Mouse (Mus musculus) CH12F3 (cell line): Measurements from ENCODE around the gene Gpatch1.

ENCODE experiments used
- in situ Hi-C: fragments of 300-500 bp; cut with MboI; formaldehyde crosslinking; loops from 2 replicates; pipeline ENCODE4 v1.14.3; 2020; ENCODE audit warnings: low sequenced_read_pairs

The Gpatch1 gene

DNA sequence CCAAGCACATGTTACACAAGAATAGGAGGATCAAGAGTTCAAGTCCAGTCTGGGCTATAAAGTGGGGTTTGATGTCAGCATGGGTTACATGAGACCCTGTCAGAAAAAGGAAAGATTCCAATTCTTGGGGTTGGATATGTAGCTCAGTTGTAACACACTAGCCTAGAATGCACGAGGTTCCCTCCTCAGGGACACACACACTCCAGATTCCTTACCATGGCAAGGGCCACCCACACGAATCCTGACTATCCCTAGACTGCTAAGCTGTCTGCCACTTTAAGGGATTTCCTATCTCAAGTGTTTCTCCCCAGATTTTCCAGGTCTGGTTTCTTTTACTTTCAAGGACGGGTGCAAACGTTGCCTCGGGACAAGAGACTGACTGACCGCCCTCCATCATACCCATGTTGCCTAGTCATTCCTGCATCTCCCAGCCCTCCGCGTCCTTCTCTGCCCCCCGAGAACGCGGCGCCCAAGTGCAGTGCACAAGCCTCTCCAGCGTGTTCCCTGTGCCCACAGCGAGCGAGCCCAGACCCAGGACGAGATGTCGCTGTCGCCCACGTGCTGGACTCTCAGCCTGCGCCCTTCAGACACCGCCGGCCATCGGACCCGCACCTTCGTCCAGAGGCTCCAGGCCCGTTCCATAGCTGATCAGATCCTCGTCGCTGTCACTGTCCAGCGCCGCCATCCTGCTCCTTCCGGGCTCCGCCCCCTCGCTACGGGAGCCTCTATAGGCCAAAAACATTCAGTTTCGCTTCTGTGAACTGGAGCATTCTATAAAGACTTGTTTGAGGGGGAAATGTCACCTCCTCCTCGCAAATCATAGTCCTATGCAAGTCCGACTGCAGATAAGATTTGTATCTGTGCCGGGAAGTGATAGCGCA lies at the start of gene Gpatch1:
Gene Gpatch1, minus strand, starts transcription at position 712 of the 881 bp plus-strand sequence.
- in situ Hi-C loops = no loop called here

- in situ Hi-C loops = no loop called here
These were observed 47.1 kb upstream of the Gpatch1 start for GRCm38 (mm10) chr7:35365161-35365910.

DNA sequence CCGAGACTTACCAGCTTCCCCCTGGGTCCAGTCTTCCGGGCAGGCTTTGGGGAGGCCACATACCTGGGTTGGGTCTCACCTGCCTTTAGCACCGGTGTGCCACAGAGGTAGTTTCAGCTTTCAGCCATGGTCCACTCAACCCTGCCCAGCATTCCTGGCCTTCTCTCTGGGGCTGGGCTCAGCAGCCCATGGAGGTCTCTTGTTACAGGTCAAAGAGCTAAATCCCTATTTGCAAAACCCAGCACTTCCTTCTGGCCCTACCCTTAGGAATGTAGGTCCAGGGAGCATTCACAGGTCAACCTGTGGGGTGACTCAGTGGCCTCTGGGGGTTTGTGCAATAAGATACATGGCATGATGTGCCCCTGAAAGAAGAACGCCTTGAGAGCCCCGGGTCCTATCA lies 44.6 kb upstream of the Gpatch1 start:
- in situ Hi-C loops = no loop called here

GRCm38 (mm10) chr7:35362253-35362652 lies 44.0 kb upstream of the Gpatch1 start:
- in situ Hi-C loops = no loop called here

GRCm38 (mm10) chr7:35357621-35358020 lies 39.4 kb upstream of the Gpatch1 start:
- in situ Hi-C loops = no loop called here

GRCm38 (mm10) chr7:35355303-35355872 lies 37.1 kb upstream of the Gpatch1 start:
- in situ Hi-C loops = no loop called here

DNA sequence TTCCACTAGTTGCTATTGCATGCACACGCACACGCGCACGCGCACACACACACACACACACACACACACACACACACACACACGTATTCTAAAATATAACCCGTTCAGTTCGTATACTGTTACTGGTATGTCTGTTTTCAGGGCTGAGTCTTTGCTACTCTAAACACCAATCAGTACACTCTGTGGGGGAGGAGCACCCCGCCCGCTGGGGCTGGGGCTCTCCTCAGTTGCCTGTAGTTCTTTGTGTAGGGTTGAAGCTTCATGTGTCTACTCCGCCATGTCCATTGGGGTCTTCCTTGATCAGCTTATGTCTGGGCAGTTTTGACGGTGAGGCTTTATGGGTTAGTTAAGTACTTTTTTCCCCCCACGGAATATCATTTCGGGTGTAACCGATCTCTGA lies 35.1 kb upstream of the Gpatch1 start:
- in situ Hi-C loops = no loop called here

GRCm38 (mm10) chr7:35351155-35351554 lies 32.9 kb upstream of the Gpatch1 start:
- in situ Hi-C loops = no loop called here

GRCm38 (mm10) chr7:35349886-35350684 lies 31.8 kb upstream of the Gpatch1 start:
- in situ Hi-C loops = no loop called here

DNA sequence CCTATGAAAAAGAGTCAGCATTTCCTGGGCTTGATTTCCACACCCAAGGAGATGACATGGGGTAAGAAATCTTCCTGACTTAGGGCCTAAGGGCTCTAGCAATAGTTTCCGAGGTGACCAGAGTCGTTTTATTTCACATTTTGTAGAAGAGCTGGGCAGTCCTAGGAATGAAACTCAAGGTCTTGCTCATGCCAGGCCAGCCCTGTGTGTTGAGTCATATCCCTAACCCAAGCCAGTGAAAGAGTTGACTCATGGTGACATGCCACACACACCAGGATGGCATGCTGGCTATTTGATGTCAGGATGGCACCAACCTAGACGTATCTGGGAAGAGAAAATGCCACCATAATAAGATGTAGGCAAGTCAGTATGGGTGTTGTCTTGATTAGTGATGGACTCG lies 30.8 kb upstream of the Gpatch1 start:
- in situ Hi-C loops = no loop called here

- in situ Hi-C loops = no loop called here
These were observed 29.9 kb upstream of the Gpatch1 start for GRCm38 (mm10) chr7:35347918-35348700.

DNA sequence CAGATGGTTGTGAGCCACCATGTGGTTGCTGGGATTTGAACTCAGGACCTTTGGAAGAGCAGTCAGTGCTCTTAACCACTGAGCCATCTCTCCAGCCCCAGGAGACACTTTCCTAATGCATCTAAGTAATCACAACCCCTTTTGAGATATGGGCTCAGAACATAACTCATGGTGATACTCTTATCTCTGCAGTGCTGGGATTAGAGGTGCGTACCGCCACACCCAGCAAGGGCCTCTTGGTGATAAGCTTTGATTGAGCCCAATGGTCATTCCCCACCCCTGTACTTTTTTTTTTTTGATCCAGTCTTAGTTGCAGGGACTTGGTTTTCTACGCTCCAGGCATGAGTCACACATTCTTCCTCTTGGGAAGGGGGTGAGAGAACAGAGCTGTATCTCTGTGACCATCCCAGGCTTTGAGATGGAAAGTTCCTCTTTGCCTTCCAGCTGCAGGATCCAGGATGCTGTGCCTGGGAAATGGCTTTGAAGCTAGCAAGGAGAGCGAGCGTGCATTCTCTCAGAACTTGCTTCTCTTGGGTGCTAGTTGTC lies 26.6 kb upstream of the Gpatch1 start:
- in situ Hi-C loops = no loop called here

- in situ Hi-C loops = no loop called here
These were observed 24.3 kb upstream of the Gpatch1 start for GRCm38 (mm10) chr7:35342498-35342897.

- in situ Hi-C loops = no loop called here
These were observed 23.0 kb upstream of the Gpatch1 start for GRCm38 (mm10) chr7:35341282-35341681.

DNA sequence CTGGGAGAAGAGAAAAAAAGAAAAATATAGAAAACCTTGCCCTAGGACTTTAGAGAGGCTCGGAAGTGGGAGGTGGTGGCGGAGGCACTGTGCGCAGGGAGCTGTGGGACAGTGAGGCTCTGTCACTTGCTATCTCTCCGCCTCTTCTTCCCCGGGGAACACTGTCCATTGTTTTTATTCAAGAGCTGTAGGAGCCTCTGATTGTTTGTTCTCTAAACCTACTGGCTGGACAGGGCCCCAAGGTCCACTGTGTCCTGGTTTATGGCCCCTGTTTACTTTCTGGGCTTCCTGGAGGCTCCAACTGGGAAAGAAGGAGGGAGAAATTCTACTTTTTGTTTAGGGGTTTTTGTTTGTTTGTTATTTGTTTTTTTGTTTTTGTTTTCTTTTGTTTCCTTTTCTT lies 22.0 kb upstream of the Gpatch1 start:
- in situ Hi-C loops = no loop called here

GRCm38 (mm10) chr7:35334527-35335452 lies 16.6 kb upstream of the Gpatch1 start:
- in situ Hi-C loops = no loop called here

- in situ Hi-C loops = no loop called here
These were observed 15.7 kb upstream of the Gpatch1 start, which contains the start of gene Rhpn2 for GRCm38 (mm10) chr7:35333692-35334526. Rhpn2 (plus strand) TSS chr7:35334170.

GRCm38 (mm10) chr7:35333231-35333651 lies 15.0 kb upstream of the Gpatch1 start:
- in situ Hi-C loops = no loop called here
